Mouse (Mus musculus) MEL-GATA-1-ER (cell line): ENCODE measurements at regions not wholly inside any gene's neighbourhood (a gene's known extent, or its start where the extent isn't known, plus 50 kb on each side); places are given as distances from the start of the nearest gene placed in this dataset.

ENCODE experiments used
- DNase-seq: peaks from one replicate; pipeline ENCODE4 v3.0.0-alpha.2; 2012; ENCODE audit warnings: low read depth; ENCODE audit errors: extremely low read depth

GRCm38 (mm10) chr3:48911758-48912157 lies 845.4 kb downstream of the Pcdh18 start:
- DNase-seq, result peak; percentile 22

GRCm38 (mm10) chr3:48890403-48890802 lies 866.7 kb downstream of the Pcdh18 start:
- DNase-seq, result no peak

DNA sequence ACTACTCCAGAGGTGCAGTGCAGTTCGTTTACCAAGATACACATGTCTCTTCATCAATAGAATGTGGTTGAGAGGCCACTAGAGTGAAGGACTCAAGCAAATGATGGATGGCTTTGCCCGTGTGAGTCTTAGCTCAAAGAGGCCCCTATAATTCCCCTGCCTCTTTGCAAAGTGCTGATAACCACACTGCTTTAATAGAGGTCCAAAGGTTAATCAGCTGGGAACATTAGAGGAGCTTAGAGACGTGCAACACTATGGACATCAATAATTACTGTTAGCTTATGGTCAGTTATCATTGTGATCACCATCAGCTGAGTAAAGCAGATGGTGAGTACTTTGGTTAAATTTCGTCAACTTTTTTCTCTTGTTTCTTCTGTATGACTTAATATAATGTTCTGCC lies 869.2 kb downstream of the Pcdh18 start:
- DNase-seq, result no peak

DNA sequence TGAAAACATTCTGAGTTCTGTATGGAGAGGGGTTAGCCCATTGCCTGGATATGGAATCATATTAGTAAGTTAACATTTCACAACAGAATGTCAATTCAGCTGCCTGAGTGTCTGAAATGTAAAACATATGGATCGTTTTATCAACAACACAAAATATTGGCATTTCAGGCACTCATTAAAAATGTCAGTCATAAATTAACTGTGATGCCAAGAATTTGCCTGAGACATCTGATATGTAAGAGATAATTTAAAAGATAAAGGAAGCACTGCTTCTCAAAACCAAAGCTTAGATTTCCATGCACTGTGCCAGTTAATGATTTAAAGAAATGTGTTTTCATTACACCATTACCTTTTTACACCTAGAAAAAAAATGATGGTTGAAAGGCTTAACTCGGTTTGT lies 887.6 kb downstream of the Pcdh18 start:
- DNase-seq, result no peak

- DNase-seq, result peak; percentile 60
Measured at GRCm38 (mm10) chr3:48846049-48846653, 911.0 kb downstream of the Pcdh18 start.

DNA sequence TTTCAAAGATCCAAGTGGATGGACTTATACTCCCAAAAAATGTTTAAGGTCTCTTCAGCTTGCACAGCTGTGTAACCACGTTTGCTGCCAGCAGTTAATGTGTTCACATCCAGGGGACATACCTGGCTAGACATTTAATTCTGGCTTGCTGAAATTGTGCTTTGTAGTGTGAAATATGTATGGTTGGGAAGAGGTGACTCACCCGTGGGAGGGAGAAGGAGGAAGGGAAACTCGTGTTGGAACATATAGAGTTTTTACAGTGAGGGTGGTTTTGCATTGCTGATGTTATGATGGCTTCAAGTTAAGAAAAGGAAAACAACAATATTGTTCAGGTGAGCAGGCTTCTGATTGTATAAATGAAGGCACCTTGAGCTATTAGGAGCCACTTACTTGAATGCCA lies 916.4 kb downstream of the Pcdh18 start:
- DNase-seq, result no peak

- DNase-seq, result no peak
Measured at GRCm38 (mm10) chr3:48823360-48823759, 933.8 kb downstream of the Pcdh18 start.

GRCm38 (mm10) chr3:48804398-48804797 lies 952.7 kb downstream of the Pcdh18 start:
- no peak for DNase-seq

GRCm38 (mm10) chr3:48771709-48772108 lies 985.4 kb downstream of the Pcdh18 start:
- no peak for DNase-seq
